Mouse (Mus musculus) gastrocnemius, postnatal 14 days (tissue): ENCODE measurements around the gene Cdkl4. TPM values are rescaled to one million over a fixed set of nuclear protein-coding genes. Genes with fewer than 3 reads are reported as not detected.

Experiments used
- DNase-seq: peaks from one replicate; pipeline ENCODE4 v3.0.0; 2021; ENCODE audit warnings: mixed read lengths
- intact Hi-C: fragments of 180-260 bp; cut with DNase I; formaldehyde crosslinking; loops from one replicate; pipeline ENCODE4 v1.15.1; 2025; ENCODE audit warnings: low total_unique reads
- total RNA-seq, 2 experiments: library from RNA; stranded (reverse); gene quantifications; 2 replicates each; pipeline ENCODE4 v1.2.3; 2021

Cdkl4 gene
- total RNA-seq, 2 experiments from 2014 or later, result 0.14 TPM; not detected in 1

DNA sequence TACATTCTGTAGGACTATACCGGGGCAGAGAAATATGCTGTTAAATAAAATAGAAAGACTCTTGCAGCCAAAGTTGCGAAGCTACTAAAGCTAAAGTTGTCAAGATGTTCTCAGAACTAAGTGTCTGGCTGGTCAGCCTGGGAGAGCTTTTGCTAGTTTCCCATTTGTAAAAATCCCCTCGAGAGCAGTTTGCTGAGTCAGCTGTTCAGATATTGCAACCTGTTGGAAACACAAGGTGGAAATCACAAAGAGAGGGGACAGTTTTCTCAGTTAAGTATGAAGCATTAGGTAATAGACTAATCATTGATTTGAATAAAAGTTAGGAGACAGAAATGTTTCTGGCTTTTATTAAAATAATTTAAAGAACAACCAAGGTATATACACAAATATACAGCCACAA is 54.4 kb downstream of the Cdkl4 start:
- DNase-seq, result no peak
- intact Hi-C loops, result no loop called here

DNA sequence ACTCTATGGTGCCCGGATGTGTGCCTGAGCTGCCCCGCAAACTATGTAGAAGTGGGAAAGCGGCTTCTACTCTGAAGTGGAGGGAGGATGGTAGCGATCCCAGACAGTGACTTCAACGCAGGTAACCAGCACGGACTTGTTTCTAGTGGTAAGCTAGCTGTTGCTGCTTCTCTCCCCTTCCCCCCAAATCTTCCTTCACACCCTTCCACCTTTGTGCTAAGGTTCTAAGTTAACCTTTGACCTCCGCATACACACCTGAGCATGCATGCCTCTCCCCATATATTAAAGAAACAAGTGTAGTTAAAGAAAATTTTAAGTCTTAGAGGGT is 55.4 kb downstream of the Cdkl4 start:
- intact Hi-C loops, result no loop called here
- no peak for DNase-seq

DNA sequence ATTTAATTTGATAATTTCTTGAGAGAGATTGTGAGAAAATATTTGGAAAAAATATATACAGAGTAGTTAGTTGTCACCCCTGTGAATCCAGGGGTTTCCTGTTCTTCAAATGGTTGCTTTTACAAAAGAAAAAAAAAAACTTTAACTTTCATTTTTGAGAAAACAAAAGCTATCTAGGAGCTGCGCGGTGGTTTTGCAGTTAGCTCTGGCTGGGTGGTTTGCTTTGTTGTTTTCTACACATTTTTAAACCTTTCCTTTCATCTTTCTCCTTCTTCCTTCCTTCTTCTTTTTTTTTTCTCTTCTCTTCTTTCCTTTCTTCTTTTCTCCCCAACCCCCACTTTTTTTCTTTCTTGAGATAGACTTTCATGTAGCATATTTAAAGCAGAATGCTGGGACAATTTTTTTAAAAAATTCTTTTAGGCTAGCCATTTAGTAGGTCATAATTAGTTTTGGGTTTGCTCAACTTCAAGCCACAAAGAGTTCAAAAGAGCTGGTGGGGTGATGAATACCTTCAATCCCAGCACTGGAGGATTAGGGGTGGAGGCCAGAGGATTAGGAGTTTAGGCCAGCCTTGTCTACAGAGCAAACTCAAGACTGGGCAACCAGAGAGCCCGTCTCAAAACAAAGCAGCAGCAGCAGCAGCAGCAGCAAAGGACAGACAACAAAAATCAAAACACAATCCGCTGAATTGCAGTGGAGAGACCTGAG is 55.9 kb downstream of the Cdkl4 start:
- intact Hi-C loops, result no loop called here
- DNase-seq, result no peak

DNA sequence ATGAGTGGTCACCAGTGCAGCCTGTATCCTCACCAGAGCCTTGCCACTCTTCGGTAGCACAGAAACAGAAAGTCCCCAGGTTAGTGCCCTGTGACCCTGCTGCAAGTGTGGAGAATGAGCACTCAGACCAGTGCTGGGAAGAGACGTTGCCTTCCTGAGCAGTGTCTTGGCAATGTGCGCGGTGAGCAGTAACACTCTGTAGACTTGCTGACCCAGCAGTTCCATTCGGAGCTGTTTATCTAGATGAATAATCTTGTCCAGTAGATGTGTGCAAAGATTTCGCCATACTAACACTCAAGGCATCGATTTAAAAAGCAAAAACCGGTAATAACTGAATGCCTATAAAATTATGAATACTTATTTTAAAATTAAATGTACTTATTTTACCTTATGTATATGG is 57.1 kb downstream of the Cdkl4 start:
- intact Hi-C loops, result no loop called here
- no peak for DNase-seq

DNA sequence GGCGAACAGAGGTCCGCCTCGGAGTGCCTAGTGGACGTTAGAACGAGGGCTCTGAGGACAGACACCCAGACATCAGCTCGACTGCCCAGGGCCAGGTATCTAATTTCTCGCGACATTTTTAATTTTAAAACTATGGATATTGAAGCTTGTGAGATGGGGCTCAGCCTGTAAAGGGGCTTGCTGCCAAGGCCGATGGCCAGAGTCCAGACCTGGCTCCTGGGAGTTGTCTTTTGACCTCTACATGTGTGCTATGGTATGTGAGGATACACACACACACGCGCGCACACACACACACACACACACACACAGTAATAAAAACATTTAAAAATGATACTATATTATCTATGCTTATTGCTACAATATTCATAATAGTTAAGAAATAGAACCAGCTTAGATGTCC is 58.8 kb downstream of the Cdkl4 start:
- intact Hi-C loops, result no loop called here
- DNase-seq, result no peak

DNA sequence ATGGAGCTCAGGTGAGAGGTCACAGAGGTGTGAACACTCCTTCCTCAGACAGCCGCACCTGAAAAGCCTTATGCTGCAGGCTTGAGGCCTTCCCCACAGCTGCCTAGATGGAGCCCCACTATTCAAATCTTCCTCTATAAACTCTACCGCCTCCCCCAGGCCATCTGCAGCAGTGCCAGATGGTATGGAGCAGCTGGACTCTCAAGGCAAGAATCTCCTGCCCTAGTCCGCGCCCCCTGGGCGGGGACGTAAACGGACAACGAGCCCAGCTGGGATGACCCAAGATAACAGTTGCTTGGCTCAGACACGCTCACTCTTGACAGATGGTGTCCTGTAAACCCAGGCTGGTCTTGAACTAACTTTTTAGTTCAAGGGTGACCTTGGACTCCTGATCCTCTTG is 60.4 kb downstream of the Cdkl4 start:
- no peak for DNase-seq
- intact Hi-C loops, result no loop called here

DNA sequence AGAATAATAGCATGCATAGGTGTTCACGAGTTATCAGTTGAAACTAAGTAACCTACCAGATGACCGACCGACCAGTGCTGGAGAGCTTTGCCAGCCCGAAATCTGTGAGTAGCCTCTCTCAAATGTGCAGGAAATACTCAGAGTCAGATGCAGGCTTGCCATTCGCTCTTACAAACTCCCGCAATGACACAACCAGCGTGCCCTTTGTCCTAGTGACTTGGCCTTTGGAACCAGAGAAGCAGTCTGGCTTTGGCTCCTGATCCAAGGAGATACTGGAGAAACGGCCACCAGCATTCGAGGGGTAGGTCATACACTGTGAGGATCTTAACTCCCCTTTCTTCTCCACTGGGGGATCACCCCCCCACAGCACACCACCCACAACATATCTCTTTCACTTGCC is 61.7 kb downstream of the Cdkl4 start:
- no peak for DNase-seq
- intact Hi-C loops, result no loop called here

DNA sequence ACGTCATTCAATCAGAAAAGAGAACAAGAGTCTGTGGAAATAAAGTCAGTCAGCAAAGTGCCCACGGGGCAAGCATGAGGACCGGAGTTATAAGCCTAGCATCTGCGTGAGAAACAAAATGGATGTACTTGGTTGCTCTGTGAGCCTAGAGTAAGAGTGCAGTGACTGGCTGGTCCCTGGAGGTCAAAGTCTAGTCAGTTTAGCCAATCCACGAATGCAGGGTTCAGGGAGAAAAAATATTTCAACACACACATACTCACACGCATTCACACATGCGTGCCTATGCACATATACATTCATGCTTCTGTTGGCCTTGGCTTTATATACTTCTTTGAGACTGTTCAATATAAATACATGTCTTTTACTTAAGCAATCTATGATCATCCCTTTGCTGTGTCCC is 62.1 kb downstream of the Cdkl4 start:
- no peak for DNase-seq
- intact Hi-C loops, result no loop called here

DNA sequence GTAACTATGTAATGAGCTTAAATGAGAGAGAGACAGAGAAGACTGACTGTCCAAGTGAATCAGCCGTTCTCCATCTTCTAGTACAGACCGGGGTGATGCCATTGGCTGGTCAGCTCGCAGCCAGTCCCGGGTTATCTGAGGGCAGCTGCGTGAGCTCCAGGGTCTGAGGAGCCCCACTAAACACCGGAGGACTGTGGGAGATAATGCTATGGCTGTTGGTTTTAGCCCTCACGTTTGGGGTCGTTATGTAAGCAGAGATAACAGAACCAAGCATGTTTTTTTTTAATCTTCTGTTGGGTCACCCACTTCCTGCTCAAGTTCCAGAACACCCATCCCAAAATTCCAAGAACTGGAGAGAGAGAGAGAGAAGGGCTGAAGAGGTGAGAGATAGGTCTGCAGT is 63.8 kb downstream of the Cdkl4 start:
- DNase-seq, result no peak
- intact Hi-C loops, result no loop called here

DNA sequence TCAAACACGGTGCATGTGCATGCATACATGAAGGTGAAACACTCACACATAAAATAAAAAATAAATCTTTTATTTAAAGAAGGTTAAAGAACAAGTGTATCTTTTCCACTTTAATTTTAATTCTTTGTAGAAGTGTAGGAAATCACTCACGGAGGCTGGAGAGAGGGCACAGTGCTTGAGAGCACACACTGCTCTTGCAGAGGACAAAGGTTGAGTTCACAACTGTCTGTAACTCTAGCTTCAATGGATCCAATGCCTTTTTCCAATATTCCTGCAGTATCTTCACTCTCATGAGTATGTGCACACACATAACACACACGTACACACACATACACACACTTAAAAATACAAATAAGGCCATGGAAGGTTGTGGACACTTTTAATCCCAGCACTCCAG is 67.2 kb downstream of the Cdkl4 start:
- DNase-seq, result no peak
- intact Hi-C loops, result no loop called here

DNA sequence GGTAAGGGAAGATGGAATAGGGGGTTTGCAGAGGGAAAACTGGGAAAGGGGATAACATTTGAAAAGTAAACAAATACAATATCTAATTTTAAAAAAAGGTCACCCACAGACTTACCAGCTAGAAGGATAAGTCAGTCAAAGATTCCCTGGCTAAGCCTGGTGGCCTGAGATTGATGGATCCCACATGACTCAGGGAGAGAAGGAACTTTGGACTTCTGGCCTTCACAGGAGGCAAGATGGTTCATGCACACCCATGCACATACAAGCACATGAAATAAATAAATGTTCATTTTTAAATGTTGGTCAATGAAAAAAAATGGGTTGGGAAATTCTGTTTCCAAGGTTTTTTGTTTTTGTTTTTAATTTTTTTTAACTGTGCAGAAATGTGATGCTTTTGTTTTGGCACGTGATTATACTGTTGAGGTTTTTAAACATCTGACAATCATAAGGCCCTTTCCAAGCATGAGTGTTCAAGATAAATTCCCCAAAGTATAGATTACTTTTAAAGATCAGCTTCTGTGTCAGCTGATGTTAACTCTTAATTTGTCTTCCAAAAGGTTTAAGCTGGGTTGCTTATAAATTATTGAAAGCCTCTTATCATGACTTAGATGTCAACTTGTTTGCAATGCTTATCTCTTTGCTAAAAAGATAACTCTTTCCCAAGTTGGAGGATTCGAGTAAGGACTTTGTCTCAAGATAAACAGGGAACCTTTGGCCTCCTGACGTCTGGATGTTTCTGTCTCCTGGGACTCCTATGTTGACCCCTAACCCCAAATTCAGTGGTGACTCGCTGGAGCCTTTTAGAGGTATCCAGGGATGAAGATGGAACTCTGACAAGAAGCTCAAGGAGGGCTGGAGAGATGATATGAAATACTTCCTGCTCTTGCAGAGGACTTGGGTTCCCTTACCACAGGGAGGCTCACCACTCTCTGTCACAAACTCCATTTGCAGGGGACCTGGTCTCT is 67.8 kb downstream of the Cdkl4 start:
- DNase-seq, result no peak
- intact Hi-C loops, result no loop called here

DNA sequence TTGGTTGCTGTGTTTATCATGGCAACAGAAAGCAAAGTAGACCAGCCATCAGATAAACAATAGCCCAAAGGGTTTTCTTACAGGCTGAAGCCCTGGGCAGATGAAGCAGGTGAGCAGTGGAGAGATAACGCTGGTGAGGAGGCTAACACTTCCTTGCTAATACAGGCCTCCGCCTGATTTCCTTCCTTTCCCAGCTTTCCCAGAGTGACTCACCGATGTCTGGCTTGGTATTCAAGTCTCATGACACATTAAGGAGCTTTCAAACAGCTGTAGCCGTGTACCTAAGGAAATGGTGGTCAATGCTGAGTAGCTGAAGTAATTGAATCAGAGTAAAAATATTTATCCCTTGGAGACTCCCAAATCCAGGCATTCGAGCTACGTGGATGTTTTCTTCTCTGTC is 71.8 kb downstream of the Cdkl4 start:
- intact Hi-C loops, result no loop called here
- DNase-seq, result no peak

DNA sequence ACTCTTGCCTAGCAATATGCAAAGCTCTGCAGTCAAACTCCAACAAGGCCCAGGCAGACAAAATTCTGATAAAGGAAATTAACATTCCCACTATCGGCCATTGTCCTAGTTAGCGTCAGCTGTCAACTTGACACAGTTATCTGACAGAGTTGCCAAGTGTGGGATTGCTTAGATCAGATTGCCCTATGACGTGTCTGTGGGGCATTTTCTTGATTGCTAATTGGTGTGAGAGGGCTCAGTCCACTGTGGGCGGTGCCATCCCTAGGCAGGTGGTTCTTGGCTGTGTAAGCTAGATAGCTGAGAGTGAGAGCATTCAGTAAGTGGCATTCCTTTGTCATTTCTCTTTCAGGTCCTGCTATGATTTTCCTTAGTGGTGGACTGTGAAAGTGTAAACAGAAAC is 72.3 kb downstream of the Cdkl4 start:
- DNase-seq, result no peak
- intact Hi-C loops, result no loop called here

DNA sequence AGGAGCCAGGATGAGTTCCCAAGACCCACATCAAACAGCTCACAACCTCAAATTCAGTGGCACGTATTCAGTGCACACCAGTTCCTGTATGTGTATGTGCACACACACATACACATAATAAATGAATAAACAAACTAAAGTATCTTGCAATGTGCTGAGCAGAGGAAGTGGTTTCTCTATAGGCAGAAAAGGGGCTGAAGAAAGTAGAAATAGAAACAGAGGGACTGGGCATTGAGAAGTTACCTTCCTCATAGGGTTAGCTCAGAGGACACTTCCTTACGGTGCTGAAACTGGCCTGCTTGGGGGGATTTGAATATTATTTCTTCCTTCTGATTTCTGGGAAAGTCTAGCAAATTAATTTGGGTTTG is 75.8 kb downstream of the Cdkl4 start:
- intact Hi-C loops, result no loop called here
- DNase-seq, result no peak

DNA sequence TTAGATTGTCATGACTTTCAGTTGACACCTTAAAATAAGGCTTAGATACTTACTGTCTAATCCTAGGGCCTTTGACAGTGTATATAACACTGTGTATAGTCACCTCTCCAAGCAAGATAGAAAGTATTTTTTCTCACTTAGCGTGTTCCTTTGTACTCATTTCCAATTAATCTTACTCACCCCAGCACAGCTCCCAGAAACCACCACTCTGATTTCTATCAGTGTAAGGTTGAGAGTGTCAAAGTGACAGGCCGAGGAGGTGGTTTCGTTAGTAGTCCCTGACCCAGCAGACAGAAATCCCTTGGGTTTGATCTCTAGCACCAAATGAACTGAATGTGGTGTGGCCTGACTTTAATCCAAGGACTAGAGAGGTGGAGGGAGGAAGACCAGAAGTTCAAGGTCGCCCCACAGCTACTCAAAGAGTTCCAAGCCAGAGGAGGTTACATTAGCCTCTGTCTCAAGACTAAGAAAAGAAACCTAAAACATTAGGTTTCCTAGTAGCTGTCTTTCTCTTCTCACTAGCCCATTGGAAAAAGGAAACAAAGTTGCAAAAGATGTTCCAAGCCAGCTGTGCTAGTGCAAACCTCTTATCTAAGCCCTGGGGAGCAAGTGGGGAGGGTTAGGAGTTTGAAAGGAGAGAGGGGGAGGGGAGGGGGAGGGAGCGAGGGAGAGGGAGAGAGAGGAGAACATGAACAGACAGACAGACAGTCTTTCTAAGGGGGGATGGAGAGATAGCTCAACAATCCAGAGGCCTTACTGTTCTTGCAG is 76.4 kb downstream of the Cdkl4 start:
- no peak for DNase-seq
- intact Hi-C loops, result no loop called here

DNA sequence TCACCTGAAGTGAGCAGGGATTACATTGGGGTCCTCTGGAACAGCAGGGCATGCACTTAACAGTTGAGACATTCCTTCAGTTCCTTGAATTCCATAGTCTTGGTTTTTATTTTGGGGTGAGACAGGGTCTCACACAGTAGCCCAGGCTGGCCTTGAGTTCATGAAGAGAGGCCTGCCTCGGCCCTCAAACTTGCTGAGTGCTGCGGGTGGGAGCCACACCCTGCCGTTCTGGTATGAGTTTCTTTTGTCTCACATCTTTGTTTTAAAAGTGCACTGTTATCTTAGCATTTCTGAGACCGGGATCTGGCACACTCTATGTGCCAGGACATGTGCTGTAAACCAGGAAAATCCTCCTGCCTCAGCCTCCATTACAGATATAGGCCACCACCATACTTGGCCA is 77.6 kb downstream of the Cdkl4 start:
- DNase-seq, result no peak
- intact Hi-C loops, result no loop called here

DNA sequence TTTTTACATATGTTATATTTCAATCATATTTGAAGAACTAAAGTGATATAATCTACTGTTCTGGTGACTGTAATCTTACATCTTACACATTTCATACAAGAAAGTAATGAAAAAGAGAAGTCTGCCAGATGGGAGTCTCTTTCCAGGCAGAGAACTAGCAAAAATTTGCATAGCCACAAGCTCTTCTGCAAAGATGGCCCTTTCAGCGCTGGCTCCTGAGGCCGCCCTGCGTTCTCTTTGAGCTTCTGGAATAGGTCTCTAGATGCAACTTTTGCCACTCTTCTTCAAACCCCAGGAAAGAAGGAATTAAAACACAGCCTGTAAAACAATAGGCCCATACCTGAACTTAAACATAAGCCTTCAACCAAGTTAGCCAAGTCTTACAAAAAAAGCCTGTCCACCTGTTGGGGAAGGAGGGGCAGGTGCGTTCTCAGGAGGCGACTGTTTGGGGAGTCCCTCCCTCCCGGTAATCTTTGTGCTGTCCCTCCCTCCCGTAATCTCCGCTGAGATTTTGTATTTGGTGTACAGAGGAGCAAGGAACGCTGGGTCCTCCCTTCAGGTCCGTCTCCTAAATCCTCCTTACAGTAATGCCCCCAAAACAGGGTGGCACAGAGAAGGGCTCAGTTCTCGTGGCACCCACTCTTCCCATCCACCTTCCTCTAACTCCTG is 78.9 kb downstream of the Cdkl4 start:
- DNase-seq, result no peak
- intact Hi-C loops, result no loop called here

DNA sequence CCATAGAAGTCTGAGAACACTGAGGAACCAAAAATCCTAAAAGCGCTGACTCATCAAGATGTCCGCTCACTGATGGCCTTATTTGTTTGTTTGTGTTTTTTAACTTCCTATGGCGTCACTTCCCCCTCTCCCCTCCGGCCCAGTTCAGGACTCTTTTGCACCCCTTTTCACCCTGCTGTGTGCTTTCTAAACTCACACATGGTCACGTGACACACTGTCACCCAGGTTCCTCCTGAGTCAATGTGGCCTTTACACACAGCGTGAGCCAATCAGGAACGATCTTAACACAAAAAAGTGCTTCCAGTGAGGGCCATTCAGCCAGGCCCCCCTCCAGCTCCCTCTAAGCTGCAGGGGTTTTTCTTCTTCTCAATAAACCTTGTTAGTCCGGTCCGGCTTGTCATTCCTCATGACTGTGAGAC is 80.4 kb downstream of the Cdkl4 start:
- intact Hi-C loops, result no loop called here

DNA sequence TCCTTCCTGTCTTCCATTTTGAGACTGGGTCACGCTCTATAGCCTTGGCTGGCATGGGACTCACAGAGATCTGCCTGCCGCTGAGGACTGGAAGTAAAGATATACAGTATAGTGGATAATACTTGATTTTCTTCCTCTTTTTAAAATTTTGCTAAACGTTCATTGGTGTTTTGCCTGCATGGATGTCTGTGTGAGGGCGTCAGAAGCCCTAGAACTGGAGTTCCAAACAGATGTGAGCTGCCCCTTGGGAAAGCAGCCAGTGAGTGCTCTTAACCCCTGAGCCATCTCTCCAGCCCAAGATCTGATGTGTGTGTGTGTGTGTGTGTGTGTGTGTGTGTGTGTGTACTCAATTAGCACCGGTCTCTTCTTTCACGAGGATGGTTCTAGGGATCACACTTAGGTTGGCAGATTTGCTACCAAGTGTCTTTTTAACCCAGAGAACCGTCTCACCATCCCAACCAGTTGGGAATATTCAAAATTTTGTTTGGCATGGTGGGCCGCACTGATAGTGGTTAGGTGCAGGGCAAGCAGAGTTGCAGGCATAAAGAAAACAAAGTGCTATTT is 80.9 kb downstream of the Cdkl4 start:
- intact Hi-C loops, result no loop called here
- DNase-seq, result no peak

More for the DNA sequence above, 80.4 kb downstream of the Cdkl4 start:
- no peak for DNase-seq

DNA sequence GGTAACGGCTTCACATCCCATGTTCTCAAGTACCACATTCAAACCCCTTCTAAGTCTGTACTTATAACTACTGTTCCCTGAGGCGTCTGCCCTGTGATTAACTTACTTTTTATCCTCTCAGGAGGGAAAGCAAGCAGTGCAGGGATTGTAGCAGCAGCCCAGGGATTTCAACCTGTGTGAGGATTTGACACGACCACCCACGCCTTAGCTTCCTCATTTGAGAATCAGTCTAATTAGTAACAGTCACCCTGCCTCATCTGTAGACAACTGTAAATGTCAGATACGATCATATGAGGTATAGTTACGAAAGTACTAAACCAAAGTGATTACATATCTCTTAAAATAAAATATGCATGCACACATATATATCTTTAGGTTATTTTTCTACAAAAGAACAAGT is 81.4 kb downstream of the Cdkl4 start:
- intact Hi-C loops, result no loop called here
- DNase-seq, result no peak
